ENCODE assay signal across 16 mouse cellular contexts in the genomic region with DNA sequence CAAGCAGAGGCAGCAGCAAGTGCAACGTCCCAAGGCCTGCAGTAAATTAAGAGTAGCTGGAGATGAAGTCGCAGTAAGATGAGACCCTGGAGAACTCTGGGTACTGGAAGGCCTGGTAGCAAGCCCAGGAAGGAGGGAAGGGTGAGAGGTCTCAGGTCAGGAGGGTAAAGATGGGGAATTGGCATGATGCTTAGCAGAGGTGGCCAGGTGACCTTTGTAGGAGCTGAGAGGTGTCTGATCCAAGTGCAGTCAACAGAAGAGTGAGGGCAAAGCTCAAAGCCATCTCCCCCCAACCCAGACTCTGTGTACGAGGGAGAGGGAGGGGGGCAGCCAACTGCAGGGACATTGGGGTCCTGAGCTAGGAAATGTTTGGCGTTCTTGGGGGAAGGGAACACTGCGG. TPM values are rescaled to one million over a fixed set of nuclear protein-coding genes. Genes with fewer than 3 reads are reported as not detected.
"Had no signal": no experiment of that assay in that cellular context is flagged by ENCODE, and none has a peak within 500 bp of the region (broad histone marks: within the 10 kb centered on the region; RNA-seq: fewer than 3 reads in every experiment).

No protein-coding gene starts in this region.

- ATAC-seq: inflammation-experienced regulatory T-cells, adult 6 months; intestine, postnatal 0 days; liver, postnatal 0 days; midbrain, embryonic 16.5 days had no signal

- H3K9ac ChIP-seq: liver, embryonic 13.5 days; liver, postnatal 0 days; lung, embryonic 15.5 days; stomach, embryonic 15.5 days had no signal

- DNase-seq: liver, embryonic 13.5 days; liver, postnatal 0 days; lung, postnatal 14 days; right cerebral cortex, postnatal 14 days; thymus, adult 2 months; thymus, postnatal 25 days had no signal

- H3K4me2 ChIP-seq: liver, embryonic 13.5 days; lung, embryonic 15.5 days; stomach, embryonic 15.5 days had no signal

- H3K27ac ChIP-seq: left cerebral cortex, adult 2 months; limb, embryonic 10.5 days; liver, embryonic 13.5 days; lung, embryonic 15.5 days; macrophage; stomach, embryonic 15.5 days had no signal

- H3K9me3 ChIP-seq: limb, embryonic 10.5 days; liver, embryonic 13.5 days; lung, embryonic 15.5 days; megakaryocyte, embryonic 14.5 days; stomach, embryonic 15.5 days had no signal

- H3K36me3 ChIP-seq: limb, embryonic 10.5 days; liver, embryonic 13.5 days; lung, embryonic 15.5 days; stomach, embryonic 15.5 days had no signal

- H3K4me3 ChIP-seq: left cerebral cortex, adult 2 months; limb, embryonic 10.5 days; liver, embryonic 13.5 days; lung, embryonic 15.5 days; megakaryocyte, embryonic 14.5 days; stomach, embryonic 15.5 days had no signal

RNA-seq across cellular contexts. Expression of a gene that starts 2.7 kb away (rescaled TPM):
- polyA plus RNA-seq: inflammation-experienced regulatory T-cells, adult 6 months; macrophage had no signal

RNA-seq across cellular contexts. Expression of a gene that starts 17.0 kb away (rescaled TPM):
- polyA plus RNA-seq: liver, postnatal 0 days had no signal

RNA-seq across cellular contexts. Expression of a gene that starts 30.0 kb away (rescaled TPM):
- polyA plus RNA-seq: inflammation-experienced regulatory T-cells, adult 6 months; intestine, postnatal 0 days; limb, embryonic 10.5 days; liver, embryonic 13.5 days; liver, postnatal 0 days; lung, embryonic 15.5 days; macrophage; stomach, embryonic 15.5 days; urinary bladder, adult 2 months had no signal
